Mouse (Mus musculus) liver, postnatal 0 days (tissue): Measurements from ENCODE around the gene Gm20661.

Experiments
- CTCF ChIP-seq: sonication (generic); IDR thresholded peaks from 2 replicates; pipeline ENCODE4 v1.5.1; 2016; ENCODE audit warnings: antibody characterized with exemption, low read depth
- EP300 ChIP-seq: IDR thresholded peaks from 2 replicates; pipeline ENCODE4 v1.6.1; 2016; ENCODE audit warnings: antibody characterized with exemption, low read depth, mild to moderate bottlenecking

DNA sequence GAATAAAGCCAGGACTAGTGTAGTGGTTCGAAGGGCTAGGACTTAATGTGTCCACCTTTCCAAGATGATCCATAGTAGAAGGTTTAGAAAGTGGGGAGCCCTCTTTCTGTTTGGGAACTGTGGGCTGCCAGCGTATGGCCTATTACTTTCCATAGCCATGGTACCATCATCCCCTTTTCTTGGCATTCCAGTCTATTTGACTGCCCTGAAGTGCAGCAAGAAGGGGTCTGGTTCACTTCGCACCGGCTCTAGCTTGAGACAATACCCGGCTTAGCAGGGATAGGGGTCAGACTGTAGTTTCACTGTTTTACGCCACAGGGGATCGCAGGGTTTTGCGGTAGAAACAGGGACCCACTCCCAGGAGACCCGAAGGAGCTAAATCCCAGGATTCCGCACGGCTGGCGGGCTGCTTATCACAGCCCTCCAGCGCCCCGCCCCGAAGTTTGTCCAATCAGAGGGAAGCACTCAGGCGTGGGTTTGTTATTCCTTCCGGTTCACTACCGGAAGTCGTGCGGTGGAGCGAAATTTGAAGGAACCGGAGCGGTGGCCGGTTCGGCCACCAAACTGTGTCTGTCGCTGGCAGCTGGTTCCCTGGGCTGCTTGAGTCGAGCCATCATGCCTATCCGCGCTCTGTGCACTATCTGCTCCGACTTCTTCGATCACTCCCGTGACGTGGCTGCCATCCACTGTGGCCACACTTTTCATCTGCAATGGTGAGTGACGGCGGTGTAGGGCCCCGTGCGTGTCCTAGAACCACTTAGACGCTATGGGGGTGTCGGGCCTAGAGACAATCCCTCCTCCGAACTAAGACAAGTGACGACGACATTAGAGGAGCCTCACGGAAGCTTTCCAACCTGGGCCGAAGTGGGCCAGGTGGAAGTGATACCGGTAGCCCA, 32.1 kb upstream of the Gm20661 start:
- TF ChIP-seq CTCF (no peak), EP300 (peak; percentile 61)
